Mouse (Mus musculus) midbrain, embryonic 10.5 days (tissue): ENCODE results near the gene Clec4e. TPM values are rescaled to one million over a fixed set of nuclear protein-coding genes. Genes with fewer than 3 reads are reported as not detected.
"Not testable (repeated sequence)": the region's sequence is repeated elsewhere in the genome, so short reads cannot be mapped to it uniquely, and the experiment has no call there.

Source experiments
- DNase-seq: peaks from one replicate; pipeline ENCODE4 v3.0.0-alpha.2; 2017; ENCODE audit warnings: low spot score
- H3K27ac ChIP-seq: fragments of 300-500 bp; sonication (generic); replicated peaks from 2 replicates; pipeline ENCODE4 v1.5.1; 2016; ENCODE audit warnings: mild to moderate bottlenecking
- H3K27me3 ChIP-seq: fragments of 300-500 bp; sonication (generic); 2 replicates; pipeline ENCODE4 v1.6.1; 2016; ENCODE audit warnings: low read depth, mild to moderate bottlenecking; ENCODE audit not compliant: poor library complexity, severe bottlenecking
- H3K36me3 ChIP-seq: fragments of 300-500 bp; sonication (generic); 2 replicates; pipeline ENCODE4 v1.6.1; 2016; ENCODE audit warnings: mild to moderate bottlenecking, moderate library complexity
- H3K4me1 ChIP-seq: fragments of 300-500 bp; sonication (generic); 2 replicates; pipeline ENCODE4 v1.6.1; 2016
- H3K4me3 ChIP-seq: fragments of 300-500 bp; sonication (generic); 2 replicates; pipeline ENCODE4 v1.5.1; 2016; ENCODE audit warnings: mild to moderate bottlenecking, moderate library complexity
- H3K9me3 ChIP-seq: fragments of 300-500 bp; sonication (generic); replicated peaks from 2 replicates; pipeline ENCODE4 v1.6.1; 2016; ENCODE audit warnings: mild to moderate bottlenecking
- WGBS: fragments of 180-500 bp; shearing (Covaris S2); methylation state at CpG from one replicate; pipeline ENCODE4 v1.1.7; 2016; 5-methylcytosine and 5-hydroxymethylcytosine counted together
- polyA plus RNA-seq: library from polyadenylated mRNA; unstranded; fragments of >200 nt; fragmentation: Nextera tagmentation; extraction: Ambion mirVana; gene quantifications from 2 replicates; pipeline ENCODE4 v1.2.1, GENCODE M21; 2016

Gene Clec4e
- polyA plus RNA-seq, 1 experiment from 2014 or later = 0.02 TPM

DNA sequence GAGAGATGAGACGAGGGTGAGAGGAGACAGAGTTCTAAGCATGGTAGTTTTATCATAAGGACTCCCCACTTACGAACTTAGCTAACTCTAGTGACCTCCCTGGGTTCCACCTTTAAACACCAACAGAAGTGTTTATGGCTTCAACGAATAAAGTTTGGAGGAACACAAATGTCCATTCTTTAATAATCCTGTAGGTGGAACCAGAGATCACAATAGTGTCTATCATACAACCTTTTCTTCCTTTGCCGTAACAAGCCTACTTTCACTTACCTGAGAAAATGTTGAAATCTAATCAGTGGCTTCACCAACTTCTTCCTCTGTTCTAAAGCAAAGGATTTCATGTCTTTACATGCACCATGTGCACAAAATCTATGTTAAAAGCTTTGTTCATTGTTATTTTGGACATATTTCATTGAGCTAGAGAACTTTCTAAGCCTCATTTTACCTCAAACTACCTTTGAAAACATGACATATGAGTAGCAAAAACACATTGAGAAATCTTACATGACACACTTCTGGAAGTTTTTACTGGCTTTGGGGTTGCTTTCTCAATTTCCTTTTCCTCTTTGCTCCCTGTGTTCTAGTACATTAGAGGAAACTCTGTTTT is 28.0 kb downstream of the Clec4e start, which contains the start of gene Clec4d:
Gene Clec4d, plus strand, starts transcription at position 557 of the 607 bp plus-strand sequence.
- H3K27me3 ChIP-seq = no peaks in the 10 kb centered on the region
- H3K27ac ChIP-seq = no peak within 1 kb of the TSS
- peaks cover 6% of the 10 kb centered on the region for H3K9me3 ChIP-seq
- no peaks in the 10 kb centered on the region for H3K4me1 ChIP-seq
- DNase-seq = no peak
- no peak within 1 kb of the TSS for H3K4me3 ChIP-seq
- 75% methylated on average over 4 of the region's 4 CpGs for WGBS
- no peaks in the 10 kb centered on the region for H3K36me3 ChIP-seq

DNA sequence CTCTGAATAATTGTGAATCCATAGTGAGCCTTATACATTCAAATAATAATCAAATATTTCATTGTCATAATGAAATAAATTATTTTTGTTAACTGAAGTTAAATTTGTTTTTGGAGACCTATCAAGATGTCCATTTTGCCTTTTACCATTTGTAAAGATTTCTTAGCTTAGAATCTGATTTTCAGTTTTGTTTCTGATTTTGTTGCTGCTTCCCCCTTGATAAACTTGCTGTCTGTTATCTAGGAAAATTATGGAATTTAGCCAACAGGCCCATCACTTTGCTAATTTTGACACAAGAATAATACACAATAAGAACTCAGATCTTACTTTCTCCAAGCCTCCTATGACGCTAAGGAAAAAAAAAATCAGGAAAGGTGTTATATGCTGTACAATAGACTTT is 28.8 kb downstream of the Clec4e start:
- Histone ChIP-seq H3K9me3 (peaks cover 6% of the 10 kb centered on the region), H3K27me3 (no peaks in the 10 kb centered on the region), H3K27ac (no peak overlapping the region), H3K4me1 (no peaks in the 10 kb centered on the region), H3K36me3 (no peaks in the 10 kb centered on the region), H3K4me3 (no peak overlapping the region)
- no peak for DNase-seq
- 91% methylated on average over 1 of the region's 1 CpGs for WGBS

GRCm38 (mm10) chr6:123259889-123260603 is 29.6 kb downstream of the Clec4e start:
- 80% methylated on average over 4 of the region's 4 CpGs for WGBS
- H3K4me3 ChIP-seq = no peak overlapping the region

GRCm38 (mm10) chr6:123258946-123259345 is 30.7 kb downstream of the Clec4e start:
- no peaks in the 10 kb centered on the region for H3K36me3 ChIP-seq
- no peaks in the 10 kb centered on the region for H3K27me3 ChIP-seq
- no peak overlapping the region for H3K27ac ChIP-seq
- no peak overlapping the region for H3K4me3 ChIP-seq
- 86% methylated on average over 3 of the region's 3 CpGs for WGBS
- H3K4me1 ChIP-seq = no peaks in the 10 kb centered on the region
- DNase-seq = no peak
- peaks cover 6% of the 10 kb centered on the region for H3K9me3 ChIP-seq

More at GRCm38 (mm10) chr6:123259889-123260603, 29.6 kb downstream of the Clec4e start:
- no peak overlapping the region for H3K27ac ChIP-seq
- H3K36me3 ChIP-seq = no peaks in the 10 kb centered on the region
- H3K4me1 ChIP-seq = no peaks in the 10 kb centered on the region
- H3K27me3 ChIP-seq = no peaks in the 10 kb centered on the region
- H3K9me3 ChIP-seq = peaks cover 6% of the 10 kb centered on the region
- no peak for DNase-seq

GRCm38 (mm10) chr6:123252735-123253134 is 36.9 kb downstream of the Clec4e start:
- H3K4me3 ChIP-seq = no peak overlapping the region
- no peak for DNase-seq

DNA sequence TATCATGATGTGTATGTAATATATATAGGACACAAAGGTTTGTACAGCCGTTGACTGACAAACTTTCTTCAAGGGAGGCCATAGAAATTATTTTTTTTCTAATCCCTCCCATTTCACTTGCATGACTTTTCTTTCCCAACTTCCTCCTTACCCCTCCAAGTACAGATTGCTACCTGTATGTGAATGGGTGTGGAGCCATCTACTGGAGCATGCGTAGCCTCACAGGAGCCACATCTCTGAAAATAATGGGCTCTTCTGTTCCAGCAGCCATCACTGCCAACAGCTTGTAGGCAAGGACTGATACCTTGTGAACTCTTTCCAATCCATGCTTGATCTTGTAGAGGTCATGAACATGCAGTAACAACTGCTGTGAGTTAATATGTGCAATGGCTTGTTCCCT is 40.8 kb downstream of the Clec4e start:
- H3K27me3 ChIP-seq, H3K27ac ChIP-seq, H3K4me1 ChIP-seq, H3K9me3 ChIP-seq, DNase-seq, H3K4me3 ChIP-seq, H3K36me3 ChIP-seq: not testable (repeated sequence)
- WGBS = 87% methylated on average over 2 of the region's 2 CpGs

More at GRCm38 (mm10) chr6:123252735-123253134, 36.9 kb downstream of the Clec4e start:
- Histone ChIP-seq H3K27me3 (no peaks in the 10 kb centered on the region), H3K9me3 (peaks cover 6% of the 10 kb centered on the region), H3K4me1 (no peaks in the 10 kb centered on the region), H3K27ac (no peak overlapping the region), H3K36me3 (no peaks in the 10 kb centered on the region)

GRCm38 (mm10) chr6:123244201-123244600 is 45.5 kb downstream of the Clec4e start:
- 89% methylated on average over 5 of the region's 5 CpGs for WGBS
- no peak for DNase-seq
- Histone ChIP-seq H3K9me3 (no peaks in the 10 kb centered on the region), H3K27ac (no peak overlapping the region), H3K27me3 (no peaks in the 10 kb centered on the region), H3K4me3 (no peak overlapping the region), H3K4me1 (no peaks in the 10 kb centered on the region), H3K36me3 (no peaks in the 10 kb centered on the region)

DNA sequence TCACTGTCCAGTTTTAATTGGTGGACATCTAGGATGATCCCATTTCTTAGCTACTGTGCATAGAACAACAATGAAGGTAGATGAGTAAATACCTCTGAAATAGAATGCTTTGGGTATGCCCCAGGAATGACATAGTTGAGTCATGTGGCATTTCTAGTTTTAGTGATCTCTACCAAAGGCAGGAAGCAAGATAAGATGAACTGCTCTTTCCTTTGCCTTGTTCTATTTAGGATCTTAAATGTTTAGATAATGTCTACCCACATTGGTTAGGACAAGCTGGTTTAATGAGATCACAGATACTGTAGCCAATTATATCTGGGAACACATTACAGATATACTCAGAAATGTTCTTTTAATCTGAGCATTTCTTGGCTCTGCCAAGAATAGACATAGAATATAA is 52.1 kb downstream of the Clec4e start:
- H3K27me3 ChIP-seq = no peaks in the 10 kb centered on the region
- no peak for DNase-seq
- H3K9me3 ChIP-seq = no peaks in the 10 kb centered on the region
- H3K27ac ChIP-seq = no peak overlapping the region
- H3K4me1 ChIP-seq = no peaks in the 10 kb centered on the region
- H3K36me3 ChIP-seq = no peaks in the 10 kb centered on the region
- no peak overlapping the region for H3K4me3 ChIP-seq

Other genes with a start within 250 kb of the Clec4e start
- gene Clec4b1, start 239.9 kb downstream of the Clec4e start, polyA plus RNA-seq = not detected in 2 replicates
- gene Clec4a2, start 183.4 kb downstream of the Clec4e start, polyA plus RNA-seq = 0.54 and 1.1 TPM in 2 replicates
- gene Clec4b2, start 117.0 kb downstream of the Clec4e start, polyA plus RNA-seq = not detected in 2 replicates
- gene Clec4n, start 60.0 kb downstream of the Clec4e start, polyA plus RNA-seq = 0.30 TPM in 1 of 2 replicates, not detected in the other
- not detected in 2 replicates for gene Clec4d, start 27.8 kb downstream of the Clec4e start, polyA plus RNA-seq
- gene Vmn2r19, start 18.5 kb upstream of the Clec4e start, polyA plus RNA-seq = not detected in 2 replicates
- gene Vmn2r20, start 128.2 kb upstream of the Clec4e start, polyA plus RNA-seq = not detected in 2 replicates
- not detected in 2 replicates for gene Vmn2r21, start 243.5 kb upstream of the Clec4e start, polyA plus RNA-seq